ENCODE assay signal across 18 mouse cellular contexts in the genomic region with DNA sequence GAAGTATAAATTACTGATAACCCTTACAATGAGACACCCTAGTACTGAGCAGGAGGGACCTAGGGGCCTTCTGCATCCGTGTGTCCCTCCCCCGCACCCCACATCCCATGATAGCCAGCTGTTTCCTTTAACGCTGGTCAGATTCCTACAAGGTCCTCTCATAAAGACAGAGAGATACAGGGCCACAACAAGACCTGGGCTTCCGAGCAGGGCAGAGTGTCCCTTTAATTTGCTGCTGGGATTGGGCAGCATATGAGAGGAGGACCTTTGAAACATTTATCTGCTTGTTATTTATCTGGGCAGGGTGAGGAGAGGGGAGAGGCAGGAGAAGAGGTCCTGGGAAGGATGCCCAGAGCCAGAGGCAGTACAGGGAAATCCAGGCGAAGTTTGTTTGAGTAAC. TPM values are rescaled to one million over a fixed set of nuclear protein-coding genes. Genes with fewer than 3 reads are reported as not detected.
A peak's percentile ranks its signal among the peaks of the same experiment; 100 is the strongest.
DNase-seq lines count a peak whose midpoint lies in the region; ATAC-seq lines count a peak whose summit lies in the region.
"Had no signal": no experiment of that assay in that cellular context is flagged by ENCODE, and none has a peak within 500 bp of the region (broad histone marks: within the 10 kb centered on the region; RNA-seq: fewer than 3 reads in every experiment).

No protein-coding gene starts in this region.

- no peak for ATAC-seq in kidney, embryonic 16.5 days (ENCODE audit: low FRiP score, low TSS enrichment)
- no peak for ATAC-seq in intestine, embryonic 15.5 days
- ATAC-seq: midbrain, embryonic 16.5 days had no signal

- H3K27me3 ChIP-seq in kidney, embryonic 16.5 days (ENCODE audit: insufficient read depth, low read length), result no peaks in the 10 kb centered on the region
- H3K27me3 ChIP-seq in intestine, embryonic 15.5 days (replicated peaks), result no peaks in the 10 kb centered on the region
- H3K27me3 ChIP-seq: neural tube, embryonic 12.5 days had no signal

- no peaks in the 10 kb centered on the region for H3K9me3 ChIP-seq in kidney, embryonic 16.5 days (ENCODE audit: low read length)
- no peaks in the 10 kb centered on the region for H3K9me3 ChIP-seq in intestine, embryonic 15.5 days
- H3K9me3 ChIP-seq: forebrain, embryonic 10.5 days; megakaryocyte, embryonic 14.5 days; neural tube, embryonic 12.5 days had no signal

- 0 out of 2 replicates have a peak, but pooled peaks cover 3% of the 10 kb centered on the region for H3K4me1 ChIP-seq in kidney, embryonic 16.5 days (ENCODE audit: insufficient read depth, low read length)
- peaks cover 27% of the 10 kb centered on the region for H3K4me1 ChIP-seq in brown adipose tissue, adult 24 weeks (ENCODE audit: control insufficient read depth, insufficient read depth, insufficient read length, low read length)
- H3K4me1 ChIP-seq in intestine, embryonic 15.5 days (replicated peaks), result no peaks in the 10 kb centered on the region
- H3K4me1 ChIP-seq: neural tube, embryonic 12.5 days had no signal

- H3K4me2 ChIP-seq in kidney, embryonic 16.5 days (replicated peaks; ENCODE audit: low read depth, low read length), result no peak overlapping the region
- H3K4me2 ChIP-seq in intestine, embryonic 15.5 days (replicated peaks), result no peak overlapping the region
- H3K4me2 ChIP-seq: neural tube, embryonic 12.5 days had no signal

- 45% methylated on average over 5 of the region's 5 CpGs for WGBS in kidney, embryonic 16.5 days
- 37% methylated on average over 5 of the region's 5 CpGs for WGBS in intestine, embryonic 15.5 days

- intact Hi-C loops in heart, postnatal 25 days (cut with DNase I), result loop anchor here (2.0 to 5.0 kb wide), 2 partner anchors 40 to 91 kb away; a partner anchor contains a TSS

- no peaks in the 10 kb centered on the region for H3K36me3 ChIP-seq in kidney, embryonic 16.5 days (ENCODE audit: insufficient read depth, low read length)
- H3K36me3 ChIP-seq in intestine, embryonic 15.5 days, result no peaks in the 10 kb centered on the region
- H3K36me3 ChIP-seq: forebrain, embryonic 10.5 days; G1E; neural tube, embryonic 12.5 days had no signal

- DNase-seq in kidney, postnatal 25 days, result peak; percentile 12 to 48
- peak; percentile 40 to 67 for DNase-seq in heart, adult 9 months (ENCODE audit: low spot score in 2 of 2)
- peak; percentile 28 for DNase-seq in heart, postnatal 25 days (ENCODE audit: low spot score)
- no peak for DNase-seq in spleen, postnatal 36 days (ENCODE audit: low spot score in 2 of 2)
- DNase-seq in natural killer cell, adult 2 months (ENCODE audit: low spot score in 2 of 2), result no peak
- DNase-seq: adrenal gland, postnatal 10 days; cerebellum, adult 2 months; retina, postnatal 1 day; thymus, postnatal 14 days had no signal

- no peak overlapping the region for H3K9ac ChIP-seq in kidney, embryonic 16.5 days (replicated peaks; ENCODE audit: low read length)
- no peak overlapping the region for H3K9ac ChIP-seq in intestine, embryonic 15.5 days
- H3K9ac ChIP-seq: neural tube, embryonic 12.5 days had no signal

- no peak overlapping the region for H3K27ac ChIP-seq in kidney, embryonic 16.5 days (ENCODE audit: low read length)
- H3K27ac ChIP-seq in brown adipose tissue, adult 24 weeks (replicated peaks; ENCODE audit: low read depth, low read length), result peak overlapping the region; percentile 86
- H3K27ac ChIP-seq in intestine, embryonic 15.5 days, result no peak overlapping the region
- H3K27ac ChIP-seq: forebrain, embryonic 10.5 days; neural tube, embryonic 12.5 days had no signal

- no peak overlapping the region for H3K4me3 ChIP-seq in kidney, embryonic 16.5 days (ENCODE audit: low read length)
- H3K4me3 ChIP-seq in brown adipose tissue, adult 24 weeks (ENCODE audit: insufficient read depth, low read depth, low read length), result no peak overlapping the region
- no peak overlapping the region for H3K4me3 ChIP-seq in intestine, embryonic 15.5 days (replicated peaks)
- H3K4me3 ChIP-seq: forebrain, embryonic 10.5 days; megakaryocyte, embryonic 14.5 days; neural tube, embryonic 12.5 days had no signal

RNA-seq across cellular contexts. Expression of a gene that starts 41.6 kb away (rescaled TPM):
- 10.0 and 12.3 TPM in 2 replicates for polyA plus RNA-seq in kidney, embryonic 16.5 days (2015; fragmentation: Nextera tagmentation; extraction: Ambion mirVana)
- 196 and 238 TPM in 2 replicates for polyA plus RNA-seq in brown adipose tissue, adult 24 weeks (2012; ENCODE audit: insufficient read depth, insufficient read length, missing spikeins)
- total RNA-seq in heart, postnatal 25 days (2021), result 100 to 1,000 TPM; 235 to 266 TPM
- polyA plus RNA-seq in intestine, embryonic 15.5 days (2015; fragmentation: Nextera tagmentation; extraction: Ambion mirVana), result 3.8 and 4.0 TPM in 2 replicates
- total RNA-seq: hematopoietic stem cell, adult 5-6 weeks had no signal
- polyA plus RNA-seq: G1E had no signal

Comparison
In these comparisons a context has a peak if more than half of its experiments do, and no peak if none do; other contexts are left out.
1. DNase-seq: peak in kidney, postnatal 25 days (2 of 2), heart, adult 9 months (2 of 2) and heart, postnatal 25 days (single experiment); none in spleen, postnatal 36 days (0 of 2) and natural killer cell, adult 2 months (0 of 2).
2. RNA of a gene that starts 41.6 kb away (polyA plus RNA-seq): 196 to 238 TPM in brown adipose tissue, adult 24 weeks; 10.0 to 12.3 TPM in kidney, embryonic 16.5 days and 3.8 to 4.0 TPM in intestine, embryonic 15.5 days; every median in the first group is over 10 times any median in the second.